Mouse (Mus musculus) heart, adult 11 months (tissue): ENCODE measurements around the gene Rrp15.
"Not testable (repeated sequence)": the region's sequence is repeated elsewhere in the genome, so short reads cannot be mapped to it uniquely, and the experiment has no call there.

Experiments used
- DNase-seq: peaks from one replicate; pipeline ENCODE4 v3.0.0; 2022

The Rrp15 gene

DNA sequence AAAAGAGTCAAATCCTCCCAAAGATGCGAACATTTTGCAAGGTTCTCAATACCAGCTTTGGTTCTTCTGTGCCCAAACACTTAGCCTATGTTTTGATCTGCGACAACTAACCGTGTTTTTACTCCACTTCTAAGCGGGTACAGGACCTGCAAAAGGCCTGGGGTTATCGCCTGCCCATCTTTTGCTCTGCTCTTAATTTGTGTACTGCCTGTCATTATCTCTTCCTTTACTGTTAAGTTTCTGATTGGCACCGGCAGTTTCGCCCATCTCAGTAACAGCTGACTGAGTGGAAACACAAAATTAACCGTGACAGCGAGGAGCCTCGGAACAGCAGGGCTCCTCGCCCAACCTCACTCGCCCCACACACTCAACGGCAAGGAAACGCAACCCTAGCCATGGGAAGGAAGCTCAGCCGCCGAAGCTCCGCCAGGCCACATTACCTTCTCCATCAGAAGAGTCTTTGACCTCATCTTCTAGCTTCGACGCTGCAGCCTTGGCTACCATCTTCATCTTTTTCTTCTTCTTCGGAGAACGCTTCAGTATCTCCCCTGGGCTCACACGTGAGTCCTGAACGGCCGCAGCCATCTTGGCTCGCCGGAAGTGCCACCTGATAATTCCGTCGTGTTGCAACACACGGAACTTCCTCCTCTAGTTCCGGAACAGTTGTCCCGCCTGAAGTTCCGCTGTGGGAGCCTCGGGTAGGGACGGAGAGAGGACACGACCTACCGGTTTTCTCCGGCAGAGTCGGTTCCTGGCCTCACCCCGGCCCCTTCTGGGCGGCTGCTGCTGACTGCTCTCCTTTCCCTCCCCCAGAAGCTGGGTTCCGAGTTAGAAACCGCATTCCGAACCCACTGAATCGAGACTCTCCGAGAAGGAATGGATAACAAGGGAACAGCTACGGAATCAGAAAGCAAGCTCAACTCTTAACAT lies at the start of gene Rrp15:
Gene Rrp15, minus strand, starts transcription at position 635 of the 930 bp plus-strand sequence.
- DNase-seq = peak; percentile 97

DNA sequence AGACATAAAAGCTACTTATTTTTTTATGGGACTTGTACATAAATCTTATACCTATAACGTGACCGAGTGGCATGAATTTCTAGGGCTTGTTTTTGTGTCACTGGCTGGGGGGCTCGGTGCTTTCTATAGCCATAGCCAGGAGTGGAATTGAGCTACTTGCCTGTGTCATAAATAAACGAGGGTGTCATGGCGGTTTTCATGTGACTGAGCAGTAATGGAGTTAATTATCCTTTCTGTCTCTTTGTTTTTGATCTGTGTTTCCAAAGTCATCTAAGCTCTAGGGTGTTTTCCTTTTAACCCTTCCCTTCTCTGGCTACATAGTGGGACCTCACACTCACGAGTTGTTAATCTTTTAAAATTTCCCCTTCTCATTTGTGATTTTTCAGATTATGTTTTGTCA lies 48.8 kb upstream of the Rrp15 start:
- DNase-seq = peak; percentile 10

DNA sequence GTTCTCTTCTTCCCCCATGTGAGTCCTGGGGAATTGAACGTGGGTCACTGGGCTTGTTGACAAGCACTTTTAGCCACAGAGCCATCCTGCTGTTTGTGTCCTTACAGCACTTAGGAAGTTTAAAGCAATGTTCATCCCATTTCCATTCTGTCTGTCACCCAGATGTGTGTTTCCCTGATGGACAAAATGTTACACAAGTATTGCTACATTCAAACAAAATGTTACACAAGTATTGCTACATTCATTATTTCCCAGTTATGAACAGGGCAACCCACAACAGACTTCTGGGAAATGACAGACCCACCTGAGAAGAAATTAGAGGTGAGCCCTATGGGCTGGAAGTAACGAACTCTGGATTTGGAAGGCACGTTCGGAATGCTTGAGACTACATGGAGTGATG lies 36.2 kb upstream of the Rrp15 start:
- peak; percentile 39 for DNase-seq

DNA sequence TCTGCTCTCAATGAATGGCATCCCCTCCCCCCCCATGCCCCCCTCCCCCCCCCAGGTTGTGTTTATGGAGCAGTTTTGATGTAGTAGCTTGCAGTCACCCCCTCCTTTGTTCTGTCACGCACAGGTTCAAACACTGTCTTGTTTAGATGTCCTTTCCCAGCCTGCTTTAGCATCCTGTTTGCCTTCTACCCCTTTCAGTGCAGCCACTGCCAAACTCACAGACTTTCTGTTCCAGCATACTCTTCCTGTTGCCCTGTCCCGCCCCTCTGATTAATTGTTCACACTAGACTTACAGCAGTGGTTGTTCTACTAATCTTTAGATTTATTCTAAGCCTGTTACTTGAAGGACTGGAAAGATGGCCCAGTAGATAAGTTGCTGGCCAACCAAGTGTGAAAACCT lies 31.7 kb upstream of the Rrp15 start:
- DNase-seq = peak; percentile 57

DNA sequence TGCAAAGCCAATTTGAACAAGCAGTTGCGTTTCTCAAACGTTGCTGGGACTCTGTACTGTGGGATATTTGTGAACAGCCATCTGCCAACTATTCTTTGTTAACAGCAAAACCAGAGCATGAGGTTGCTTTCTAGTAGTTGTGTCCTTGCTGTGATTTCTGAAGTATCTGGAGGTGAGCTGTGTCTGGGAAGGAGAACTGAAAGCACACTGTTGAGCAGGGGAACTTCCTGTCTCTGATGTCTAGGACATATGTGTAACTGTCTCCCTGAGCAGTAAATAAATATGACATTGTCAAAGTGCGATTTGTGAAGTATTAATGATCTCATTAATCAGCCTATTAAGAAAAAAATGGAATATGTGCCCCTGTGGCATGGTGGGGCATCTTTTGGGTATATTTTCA lies 24.0 kb upstream of the Rrp15 start:
- DNase-seq = no peak

DNA sequence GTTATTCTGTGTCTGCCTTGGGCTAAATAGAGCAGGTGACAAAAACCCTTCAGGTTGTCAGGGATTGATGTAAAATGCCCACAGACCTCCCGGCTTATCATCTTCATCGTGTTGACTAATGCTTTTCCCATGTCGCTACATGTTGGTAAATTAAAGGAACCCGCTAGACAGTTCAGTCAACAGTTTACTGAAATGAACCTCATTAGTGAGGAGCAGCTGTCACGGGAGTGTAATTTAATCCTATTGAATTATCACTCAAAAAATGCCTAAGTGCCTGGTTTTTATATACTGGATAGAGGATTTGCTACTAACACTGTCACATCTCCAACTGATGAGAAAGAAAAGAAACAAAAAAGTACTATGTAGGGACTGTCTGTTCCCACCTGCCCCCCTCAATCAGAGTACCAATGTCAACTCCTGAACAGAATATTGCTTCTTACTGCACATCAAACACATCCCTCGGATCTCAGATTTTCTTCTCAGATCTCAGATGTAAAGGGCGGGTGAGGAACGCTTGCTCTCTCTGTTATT lies 23.5 kb upstream of the Rrp15 start:
- DNase-seq = no peak

DNA sequence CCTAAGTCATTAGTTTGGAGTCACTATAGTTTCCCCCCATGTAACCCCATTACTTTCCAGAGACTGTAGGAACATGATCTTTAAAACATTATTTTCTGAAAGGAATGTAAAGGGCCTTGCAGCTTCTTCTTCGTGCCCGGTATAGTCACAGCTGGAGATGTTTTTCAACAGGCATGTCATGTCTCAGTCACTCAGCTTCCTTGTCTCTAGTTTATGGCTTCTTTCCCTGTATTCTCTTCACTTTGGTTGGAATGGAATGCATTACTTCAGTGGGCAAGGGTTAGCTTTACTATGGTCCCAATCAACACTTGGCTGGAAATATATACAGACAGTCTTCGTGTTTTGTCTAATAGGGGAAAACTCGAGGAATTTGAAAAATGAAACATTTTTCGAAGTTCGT lies 22.8 kb upstream of the Rrp15 start:
- DNase-seq = no peak

DNA sequence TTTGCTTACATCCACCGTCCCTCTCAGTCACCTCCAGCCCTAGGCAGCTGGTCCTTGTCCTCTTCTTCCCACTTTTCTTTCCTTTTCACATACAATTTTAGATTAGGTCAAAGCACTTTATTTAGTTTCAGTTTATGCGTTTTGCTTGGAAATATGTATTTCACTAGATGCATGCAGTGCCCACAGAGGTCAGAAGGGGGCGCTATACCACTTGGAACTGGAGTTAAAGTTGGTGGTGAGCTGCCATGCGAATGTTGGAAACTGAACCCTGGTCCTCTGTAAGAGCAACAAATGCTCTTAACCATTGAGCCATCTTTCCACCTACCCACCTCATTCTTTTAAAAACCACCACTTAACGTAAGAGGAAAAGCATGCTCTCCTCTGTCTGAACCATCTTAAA lies 21.5 kb upstream of the Rrp15 start:
- no peak for DNase-seq

DNA sequence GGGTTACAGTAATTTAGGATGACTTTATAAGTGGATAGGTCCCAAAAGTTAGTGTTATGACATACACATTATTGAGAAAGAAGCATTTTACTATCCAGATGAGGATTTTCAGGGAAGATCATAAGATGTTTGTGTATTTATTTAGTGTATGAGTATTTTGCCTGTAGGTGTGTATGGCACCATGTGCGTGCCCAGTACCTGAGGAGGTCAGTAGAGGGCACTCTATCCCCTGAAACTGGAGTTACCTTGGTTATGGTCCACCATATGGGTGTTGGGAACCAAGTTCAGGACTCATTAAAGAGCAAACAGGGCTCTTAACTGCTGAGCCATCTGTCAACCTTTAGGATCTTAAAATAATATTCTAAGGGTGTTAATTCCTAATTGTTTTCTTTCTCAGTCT lies 19.2 kb upstream of the Rrp15 start:
- peak; percentile 51 for DNase-seq

DNA sequence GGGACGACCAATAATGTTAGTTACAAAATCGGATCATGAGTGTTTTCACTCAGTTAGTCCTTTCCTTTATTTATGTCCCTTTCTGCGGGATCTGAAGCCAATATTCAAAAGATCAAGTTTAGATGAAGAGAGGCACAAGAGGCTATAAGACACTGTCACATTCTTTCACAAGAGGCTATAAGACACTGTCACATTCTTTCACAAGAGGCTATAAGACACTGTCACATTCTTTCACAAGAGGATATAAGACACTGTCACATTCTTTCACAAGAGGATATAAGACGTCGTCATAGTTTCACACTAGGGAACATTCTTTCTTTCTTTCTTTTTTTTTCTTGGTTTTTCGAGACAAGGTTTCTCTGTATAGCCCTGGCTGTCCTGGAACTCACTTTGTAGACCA lies 14.3 kb upstream of the Rrp15 start:
- DNase-seq = not testable (repeated sequence)

DNA sequence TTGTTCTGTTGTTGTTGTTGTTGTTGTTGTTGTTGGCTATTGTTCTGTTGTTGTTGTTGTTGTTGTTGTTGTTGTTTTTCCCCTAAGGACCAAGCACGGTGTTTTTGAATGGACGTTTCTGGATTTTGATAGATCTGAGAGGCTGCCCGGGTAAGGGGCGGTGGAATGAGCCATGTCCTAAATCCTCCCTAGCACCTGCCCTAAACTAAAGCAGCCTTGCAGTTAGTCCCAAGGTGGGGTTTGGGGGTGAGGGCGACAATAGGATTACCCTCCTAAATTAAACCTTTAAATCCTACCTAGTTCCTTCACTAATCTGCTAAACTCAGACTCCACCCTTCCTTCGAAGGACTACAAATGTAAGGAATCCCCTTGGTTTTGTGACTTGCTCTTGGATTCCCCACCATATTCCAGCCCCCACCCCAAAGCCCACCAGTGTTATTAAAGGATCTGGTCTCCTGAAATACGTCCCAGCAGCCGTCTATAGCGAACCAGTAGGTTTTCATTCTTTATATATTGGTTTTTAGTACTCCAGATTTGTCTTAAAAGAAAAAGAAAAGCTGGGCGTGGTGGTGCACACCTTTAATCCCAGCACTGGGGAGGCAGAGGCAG lies 621 bp upstream of the Rrp15 start:
- no peak for DNase-seq

DNA sequence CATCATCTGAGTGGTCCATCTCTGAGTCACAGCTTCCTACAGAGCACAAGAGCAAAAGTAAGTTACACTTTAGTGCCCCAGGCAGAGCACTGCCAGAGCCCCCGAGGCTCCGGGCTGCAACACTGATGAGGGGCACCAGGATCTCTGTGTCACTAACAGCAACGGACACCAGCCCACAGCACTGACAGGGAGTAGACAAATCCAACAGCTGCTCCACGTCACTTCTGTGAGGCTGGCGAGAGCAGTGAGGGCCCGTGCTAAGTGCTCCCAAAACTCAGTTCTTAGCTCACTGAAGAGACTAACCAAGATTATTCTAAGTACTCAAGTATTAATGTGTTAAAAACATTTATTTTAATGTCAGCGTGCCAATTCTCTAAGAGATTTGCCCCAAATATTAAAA lies 9.3 kb downstream of the Rrp15 start:
- DNase-seq = peak; percentile 78

DNA sequence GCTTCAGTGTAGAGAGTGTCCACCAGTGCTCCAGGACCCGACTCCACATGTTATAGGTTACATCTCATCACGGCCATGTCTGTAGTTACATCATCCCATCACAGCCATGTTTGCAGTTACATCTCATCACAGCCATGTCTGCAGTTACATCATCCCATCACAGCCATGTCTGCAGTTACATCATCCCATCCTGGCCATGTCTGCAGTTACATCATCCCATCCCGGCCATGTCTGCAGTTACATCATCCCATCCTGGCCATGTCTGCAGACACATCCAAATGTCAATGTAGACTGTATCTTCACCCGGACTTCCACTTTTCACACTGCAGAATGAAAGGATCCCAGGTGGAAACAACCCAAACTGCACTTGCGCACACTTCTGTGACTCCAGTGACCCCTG lies 13.6 kb downstream of the Rrp15 start:
- DNase-seq = no peak

DNA sequence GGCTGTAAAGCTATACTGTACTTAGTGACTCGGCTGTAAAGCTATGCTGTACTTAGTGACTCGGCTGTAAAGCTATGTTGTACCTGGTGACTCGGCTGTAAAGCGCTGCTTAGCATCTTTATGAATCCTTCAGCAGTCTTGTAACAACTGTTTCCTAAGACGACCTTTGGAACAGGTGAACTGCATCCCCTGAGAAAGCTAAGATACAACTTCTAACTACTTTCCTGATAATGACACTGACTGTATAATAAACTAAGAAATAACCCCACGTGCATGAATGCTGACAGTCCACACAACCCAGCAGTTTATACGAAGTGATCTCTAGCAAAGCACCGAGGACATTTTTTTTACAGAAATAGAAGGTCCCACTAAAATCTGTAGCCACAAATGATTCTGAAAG lies 16.1 kb downstream of the Rrp15 start:
- no peak for DNase-seq

DNA sequence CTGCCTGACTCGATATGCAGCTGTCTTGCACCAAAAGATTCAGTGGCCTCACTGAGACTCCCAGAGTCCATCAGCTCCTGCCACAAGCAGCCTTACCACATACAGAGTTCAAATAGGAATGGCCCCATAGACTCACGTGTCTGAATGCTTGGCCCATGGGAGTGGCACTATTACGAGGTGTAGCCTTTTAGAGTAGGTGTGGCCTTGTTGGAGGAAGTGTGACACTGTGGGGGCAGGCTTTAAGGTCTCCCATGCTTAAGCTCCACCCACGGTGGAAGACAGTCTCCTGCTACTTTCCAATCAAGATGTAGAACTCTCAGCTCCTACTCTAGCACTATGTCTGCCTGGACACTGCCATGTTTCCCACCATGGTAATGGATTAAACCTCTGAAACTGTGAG lies 20.4 kb downstream of the Rrp15 start:
- no peak for DNase-seq

DNA sequence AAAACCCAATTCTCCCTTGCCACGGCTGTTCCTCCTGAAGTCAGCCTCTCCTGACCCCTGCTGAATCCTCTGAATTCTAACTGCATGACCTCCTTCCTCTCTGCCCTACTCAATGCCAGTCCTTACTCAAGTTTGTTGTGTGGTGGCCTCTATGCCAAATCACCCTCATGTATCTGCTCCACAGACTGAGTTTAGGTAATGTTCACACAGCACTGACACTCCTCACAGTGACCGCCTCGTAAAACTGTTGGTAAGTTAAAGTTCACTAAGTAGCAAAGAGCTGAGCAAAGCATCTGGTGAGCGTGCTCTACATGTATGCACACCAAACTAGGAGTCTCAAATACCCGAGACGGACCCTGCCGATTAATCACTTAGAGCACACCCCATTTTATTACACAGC lies 23.0 kb downstream of the Rrp15 start:
- DNase-seq = no peak

DNA sequence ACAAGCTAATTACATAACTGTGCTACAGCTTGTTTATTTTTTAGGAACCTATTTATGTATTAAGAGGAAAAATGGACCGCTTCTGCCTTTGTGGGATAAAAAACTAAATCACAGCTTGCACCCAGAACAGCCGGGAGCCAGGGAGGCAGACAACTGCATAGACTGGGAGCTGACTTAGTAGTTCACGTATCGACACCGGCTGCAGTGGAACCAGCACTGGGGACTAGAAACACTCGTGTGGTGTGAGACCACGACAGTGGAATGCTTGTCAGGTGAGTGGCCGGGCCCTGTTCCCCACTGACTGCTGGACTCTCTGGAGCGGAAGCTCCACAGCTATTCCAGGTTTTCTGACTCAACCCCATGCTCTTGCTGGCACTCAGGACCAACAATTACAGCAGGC lies 26.9 kb downstream of the Rrp15 start:
- peak; percentile 81 for DNase-seq

DNA sequence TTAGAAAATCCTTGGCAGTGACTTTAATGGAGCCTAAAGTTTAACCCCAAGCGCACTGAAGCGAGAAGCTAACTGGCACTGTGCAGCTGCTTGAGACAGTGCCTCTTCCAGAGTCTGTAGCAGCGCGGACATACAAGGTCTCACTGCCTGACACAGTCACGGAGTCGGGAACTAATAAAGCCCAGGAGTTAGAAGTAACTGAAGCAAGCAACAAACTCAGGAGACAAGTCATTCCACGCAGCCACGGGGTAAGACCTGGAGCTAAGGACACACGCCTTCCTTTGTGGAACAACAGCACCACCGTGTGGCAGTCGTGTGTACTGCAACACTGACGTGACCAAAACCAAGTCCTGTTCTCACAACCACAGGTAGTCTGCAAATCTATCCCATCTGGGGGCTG lies 27.3 kb downstream of the Rrp15 start:
- DNase-seq = peak; percentile 96

DNA sequence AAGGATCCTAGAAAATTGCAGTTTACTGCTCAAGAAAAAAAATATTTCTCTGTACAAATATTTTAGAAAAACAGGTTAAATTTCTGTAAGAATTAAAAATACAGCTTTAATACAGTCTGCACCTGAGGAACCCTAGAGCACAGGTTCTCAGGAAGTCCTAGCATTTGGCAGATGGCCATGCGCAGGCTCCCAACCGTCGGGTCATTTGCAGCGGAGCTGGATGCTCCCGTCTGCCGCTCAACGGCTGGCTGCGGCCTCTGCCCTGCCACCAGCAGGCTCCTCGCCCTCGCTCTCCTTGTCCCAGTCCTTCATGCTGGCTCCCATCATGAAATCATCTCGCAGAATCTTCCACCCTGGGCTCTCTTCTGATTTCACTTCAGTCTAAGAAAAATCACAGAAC lies 28.0 kb downstream of the Rrp15 start:
- no peak for DNase-seq

DNA sequence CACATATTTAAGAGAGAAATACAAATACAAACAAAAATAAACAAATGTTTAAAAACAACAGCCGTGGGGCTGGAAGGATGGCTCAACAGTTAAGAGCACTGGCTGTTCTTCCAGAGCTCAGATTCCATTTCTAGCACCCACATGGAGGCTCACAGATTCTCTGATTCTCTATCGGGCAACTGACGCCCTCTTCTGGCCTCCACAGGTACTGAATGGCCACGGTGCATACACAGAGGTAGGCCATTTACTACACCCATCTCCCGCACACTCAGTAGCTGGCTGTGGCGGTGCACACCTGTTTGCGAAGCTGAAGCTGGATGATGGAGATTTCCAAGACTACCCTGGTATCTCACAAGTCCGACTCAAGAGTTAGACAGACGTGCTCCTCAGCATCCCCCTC lies 29.4 kb downstream of the Rrp15 start:
- no peak for DNase-seq

DNA sequence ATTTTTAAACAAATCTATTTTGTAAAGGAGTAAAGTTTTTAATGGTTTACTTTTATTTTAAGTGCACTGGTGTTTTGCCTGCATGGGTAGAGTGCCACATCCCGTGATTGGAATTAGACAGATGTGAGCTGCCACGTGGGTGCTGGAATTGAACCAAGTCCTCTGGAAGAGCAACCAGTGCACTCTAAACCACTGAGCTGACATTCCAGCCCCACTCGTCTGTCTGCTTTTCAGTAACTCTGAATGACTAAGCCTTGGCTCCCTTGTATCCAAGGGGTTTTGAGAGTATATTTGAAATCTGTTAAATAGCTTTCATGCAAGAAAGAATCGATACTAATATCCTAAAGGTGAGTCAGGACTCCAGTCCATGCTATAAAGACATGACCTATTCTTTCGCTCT lies 30.3 kb downstream of the Rrp15 start:
- no peak for DNase-seq

DNA sequence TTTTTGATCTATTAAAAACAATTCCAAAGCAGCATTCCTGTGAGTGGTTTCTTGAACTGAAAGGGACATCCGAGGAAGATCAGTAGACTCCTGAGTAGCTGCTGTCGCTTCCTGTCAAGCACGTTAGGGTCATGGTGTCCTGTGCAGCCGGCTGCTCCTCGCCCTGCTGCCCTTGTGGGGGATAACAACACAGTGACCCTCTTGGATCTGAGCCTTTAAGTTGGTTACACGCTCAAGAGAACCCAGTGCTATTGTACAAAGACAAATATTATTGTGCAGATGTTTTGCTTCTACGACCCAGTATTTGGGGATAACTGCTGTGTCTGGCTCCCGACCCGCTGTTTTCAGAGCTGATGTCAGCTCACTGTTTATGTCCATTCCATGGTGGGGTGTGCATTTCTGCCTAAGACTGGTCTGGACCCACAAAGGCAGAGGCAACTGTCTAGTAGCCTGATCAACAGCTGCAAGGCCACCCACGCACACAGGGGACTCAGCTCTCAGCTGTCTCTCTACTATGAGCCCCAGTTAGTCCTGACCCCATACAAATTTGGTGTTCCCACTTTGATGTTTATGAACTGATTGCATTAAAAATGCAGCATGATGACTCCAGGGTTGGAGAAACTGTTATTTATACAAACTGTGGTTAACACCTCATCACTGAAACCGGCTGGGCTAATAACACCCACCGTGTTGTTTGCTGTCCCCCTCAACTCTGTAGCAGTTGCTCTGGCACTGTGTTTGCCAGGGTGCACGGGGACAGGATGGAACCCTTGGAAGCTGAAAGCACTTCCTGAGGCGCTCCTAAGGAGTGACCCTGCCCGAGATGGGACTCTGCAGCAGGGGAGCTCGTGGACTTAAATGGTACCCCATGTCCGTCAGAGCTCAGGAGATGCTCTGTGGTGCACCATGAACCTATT lies 33.9 kb downstream of the Rrp15 start:
- no peak for DNase-seq

DNA sequence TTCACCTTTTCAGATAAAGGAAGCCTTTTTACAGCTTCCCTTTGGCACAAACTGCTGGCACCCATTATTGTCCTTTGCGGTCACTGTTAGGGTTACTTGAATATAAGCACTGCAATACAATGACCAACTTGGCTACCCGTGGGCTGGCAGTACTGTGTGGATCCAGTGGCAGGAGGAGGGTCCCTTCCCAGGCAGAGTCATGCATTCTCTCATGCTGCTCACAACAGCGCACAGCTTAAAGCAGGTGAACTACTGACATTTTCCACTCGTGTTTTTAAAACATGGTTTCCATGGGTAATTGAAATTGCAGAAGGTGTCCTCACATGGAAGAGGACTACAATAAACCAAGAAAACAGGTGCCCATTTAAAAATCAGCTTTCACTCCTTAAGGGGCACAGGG lies 34.9 kb downstream of the Rrp15 start:
- DNase-seq = no peak
